Mouse (Mus musculus): Measurements from ENCODE around the gene Cars. TPM values are rescaled to one million over a fixed set of nuclear protein-coding genes. Genes with fewer than 3 reads are reported as not detected.
"Not testable (repeated sequence)": the region's sequence is repeated elsewhere in the genome, so short reads cannot be mapped to it uniquely, and the experiment has no call there.

Gene Cars
- polyA plus RNA-seq, 1 experiment: 14.5 TPM

- Histone ChIP-seq H3K36me3 (ENCODE audit: control insufficient read depth, insufficient read depth, low read length) (peaks cover 2% of the 10 kb centered on the region), H3K4me3 (ENCODE audit: control insufficient read depth, low read depth, low read length) (no peak overlapping the region), H3K27me3 (ENCODE audit: control insufficient read depth, insufficient read depth, low read length) (no peaks in the 10 kb centered on the region), H3K27ac (ENCODE audit: control insufficient read depth, insufficient read depth, low read depth, low read length) (no peak overlapping the region), H3K4me1 (ENCODE audit: control insufficient read depth, insufficient read depth, low read length) (no peaks in the 10 kb centered on the region)
- TF ChIP-seq POLR2A (IDR thresholded peaks at IDR 0.05; ENCODE audit: control insufficient read depth, low read depth, low read length) (no peak), CTCF (IDR thresholded peaks at IDR 0.05; ENCODE audit: control insufficient read depth, insufficient read depth, insufficient replicate concordance, low read depth, low read length) (no peak)
Observed at GRCm38 (mm10) chr7:143538671-143539070, 61.2 kb downstream of the Cars start.

- not testable (repeated sequence) for H3K27me3 ChIP-seq (ENCODE audit: control insufficient read depth, insufficient read depth, low read length); H3K4me1 ChIP-seq (ENCODE audit: control insufficient read depth, insufficient read depth, low read length); H3K36me3 ChIP-seq (ENCODE audit: control insufficient read depth, insufficient read depth, low read length); H3K27ac ChIP-seq (ENCODE audit: control insufficient read depth, insufficient read depth, low read depth, low read length); H3K4me3 ChIP-seq (ENCODE audit: control insufficient read depth, low read depth, low read length)
Observed at GRCm38 (mm10) chr7:143538229-143538628, 61.7 kb downstream of the Cars start.

DNA sequence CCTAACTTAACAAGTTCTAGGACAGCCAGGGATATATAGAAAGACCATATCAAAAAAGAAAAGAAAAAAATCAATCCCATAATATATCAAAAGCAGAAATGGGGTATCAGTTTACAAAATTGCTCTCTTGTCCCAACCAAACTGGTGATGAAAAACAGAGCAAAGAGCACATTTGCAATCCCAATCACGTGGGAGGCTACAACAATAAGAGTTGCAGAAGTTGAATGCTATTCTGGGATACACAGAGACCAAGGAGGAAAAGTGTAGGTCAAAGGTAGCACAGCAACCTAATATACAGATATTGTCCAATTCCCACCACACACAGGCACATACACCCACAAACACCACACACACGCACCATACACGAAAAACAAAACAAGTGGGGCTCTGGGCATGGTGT, 63.6 kb downstream of the Cars start:
- Histone ChIP-seq H3K4me1 (ENCODE audit: control insufficient read depth, insufficient read depth, low read length) (no peaks in the 10 kb centered on the region), H3K27ac (ENCODE audit: control insufficient read depth, insufficient read depth, low read depth, low read length) (no peak overlapping the region), H3K27me3 (ENCODE audit: control insufficient read depth, insufficient read depth, low read length) (no peaks in the 10 kb centered on the region), H3K36me3 (ENCODE audit: control insufficient read depth, insufficient read depth, low read length) (peaks cover 3% of the 10 kb centered on the region), H3K4me3 (ENCODE audit: control insufficient read depth, low read depth, low read length) (no peak overlapping the region)
- no peak for TF ChIP-seq CTCF (IDR thresholded peaks at IDR 0.05; ENCODE audit: control insufficient read depth, insufficient read depth, insufficient replicate concordance, low read depth, low read length)
- TF ChIP-seq POLR2A (IDR thresholded peaks at IDR 0.05; ENCODE audit: control insufficient read depth, low read depth, low read length): no peak

DNA sequence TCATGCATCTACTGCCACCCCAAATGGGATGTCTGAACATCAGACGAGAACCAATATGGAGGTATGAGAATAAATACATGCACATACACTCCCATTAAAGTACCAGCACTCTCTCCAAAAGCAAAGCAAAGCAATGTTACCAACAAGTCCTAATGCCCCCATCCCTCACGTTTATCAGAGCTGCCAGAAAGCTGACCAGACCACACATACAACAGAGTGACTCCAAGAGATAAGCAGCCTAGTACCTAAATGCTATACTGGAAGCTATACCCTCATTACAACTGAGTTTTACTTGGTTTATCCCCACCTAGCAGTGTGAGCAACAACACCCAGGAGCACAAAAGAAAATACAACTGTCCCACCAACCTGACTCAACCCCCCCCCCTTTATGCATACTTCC, 66.6 kb downstream of the Cars start:
- Histone ChIP-seq H3K4me1 (ENCODE audit: control insufficient read depth, insufficient read depth, low read length) (no peaks in the 10 kb centered on the region), H3K27me3 (ENCODE audit: control insufficient read depth, insufficient read depth, low read length) (no peaks in the 10 kb centered on the region), H3K36me3 (ENCODE audit: control insufficient read depth, insufficient read depth, low read length) (peaks cover 3% of the 10 kb centered on the region), H3K4me3 (ENCODE audit: control insufficient read depth, low read depth, low read length) (no peak overlapping the region), H3K27ac (ENCODE audit: control insufficient read depth, insufficient read depth, low read depth, low read length) (no peak overlapping the region)
- TF ChIP-seq CTCF (IDR thresholded peaks at IDR 0.05; ENCODE audit: control insufficient read depth, insufficient read depth, insufficient replicate concordance, low read depth, low read length): no peak
- no peak for TF ChIP-seq POLR2A (IDR thresholded peaks at IDR 0.05; ENCODE audit: control insufficient read depth, low read depth, low read length)

DNA sequence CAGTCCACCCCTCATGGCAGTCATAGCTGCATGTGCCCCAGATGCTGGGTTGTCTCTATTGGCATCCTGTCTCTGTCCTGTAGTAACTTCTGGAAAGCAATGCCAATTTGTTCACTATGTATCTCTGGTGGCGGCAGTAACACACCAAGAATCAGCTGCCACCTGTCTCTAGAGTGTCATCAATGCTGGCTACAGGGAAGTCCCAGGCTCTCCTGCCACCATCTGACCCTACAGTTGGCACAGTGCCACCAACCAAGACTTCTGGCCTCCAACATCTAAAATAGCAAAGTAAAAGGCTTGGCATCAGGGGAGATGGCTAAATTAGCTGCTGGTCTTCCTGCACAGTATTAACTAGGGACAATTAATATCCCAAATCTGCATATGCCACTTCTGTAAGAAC, 67.5 kb downstream of the Cars start:
- TF ChIP-seq CTCF (IDR thresholded peaks at IDR 0.05; ENCODE audit: control insufficient read depth, insufficient read depth, insufficient replicate concordance, low read depth, low read length): no peak
- TF ChIP-seq POLR2A (IDR thresholded peaks at IDR 0.05; ENCODE audit: control insufficient read depth, low read depth, low read length): no peak
- Histone ChIP-seq H3K4me1 (ENCODE audit: control insufficient read depth, insufficient read depth, low read length) (no peaks in the 10 kb centered on the region), H3K27me3 (ENCODE audit: control insufficient read depth, insufficient read depth, low read length) (no peaks in the 10 kb centered on the region), H3K4me3 (ENCODE audit: control insufficient read depth, low read depth, low read length) (no peak overlapping the region), H3K27ac (ENCODE audit: control insufficient read depth, insufficient read depth, low read depth, low read length) (no peak overlapping the region), H3K36me3 (ENCODE audit: control insufficient read depth, insufficient read depth, low read length) (peaks cover 2% of the 10 kb centered on the region)

GRCm38 (mm10) chr7:143519333-143519732, 80.6 kb downstream of the Cars start:
- Histone ChIP-seq H3K36me3 (ENCODE audit: control insufficient read depth, insufficient read depth, low read length) (peaks cover 5% of the 10 kb centered on the region), H3K27ac (ENCODE audit: control insufficient read depth, insufficient read depth, low read depth, low read length) (no peak overlapping the region), H3K4me1 (ENCODE audit: control insufficient read depth, insufficient read depth, low read length) (no peaks in the 10 kb centered on the region), H3K27me3 (ENCODE audit: control insufficient read depth, insufficient read depth, low read length) (no peaks in the 10 kb centered on the region), H3K4me3 (ENCODE audit: control insufficient read depth, low read depth, low read length) (no peak overlapping the region)
- no peak for TF ChIP-seq POLR2A (IDR thresholded peaks at IDR 0.05; ENCODE audit: control insufficient read depth, low read depth, low read length)
- TF ChIP-seq CTCF (IDR thresholded peaks at IDR 0.05; ENCODE audit: control insufficient read depth, insufficient read depth, insufficient replicate concordance, low read depth, low read length): no peak

GRCm38 (mm10) chr7:143514416-143514768, 85.5 kb downstream of the Cars start:
- Histone ChIP-seq H3K36me3 (ENCODE audit: control insufficient read depth, insufficient read depth, low read length) (peaks cover 1% of the 10 kb centered on the region), H3K27me3 (ENCODE audit: control insufficient read depth, insufficient read depth, low read length) (no peaks in the 10 kb centered on the region), H3K4me3 (ENCODE audit: control insufficient read depth, low read depth, low read length) (no peak overlapping the region), H3K27ac (ENCODE audit: control insufficient read depth, insufficient read depth, low read depth, low read length) (no peak overlapping the region), H3K4me1 (ENCODE audit: control insufficient read depth, insufficient read depth, low read length) (no peaks in the 10 kb centered on the region)
- TF ChIP-seq CTCF (IDR thresholded peaks at IDR 0.05; ENCODE audit: control insufficient read depth, insufficient read depth, insufficient replicate concordance, low read depth, low read length): no peak
- no peak for TF ChIP-seq POLR2A (IDR thresholded peaks at IDR 0.05; ENCODE audit: control insufficient read depth, low read depth, low read length)

GRCm38 (mm10) chr7:143513763-143514415, 86.0 kb downstream of the Cars start:
- no peak for TF ChIP-seq CTCF (IDR thresholded peaks at IDR 0.05; ENCODE audit: control insufficient read depth, insufficient read depth, insufficient replicate concordance, low read depth, low read length)
- no peak for TF ChIP-seq POLR2A (IDR thresholded peaks at IDR 0.05; ENCODE audit: control insufficient read depth, low read depth, low read length)
- no peak overlapping the region for H3K4me3 ChIP-seq (ENCODE audit: control insufficient read depth, low read depth, low read length)
- no peaks in the 10 kb centered on the region for H3K27me3 ChIP-seq (ENCODE audit: control insufficient read depth, insufficient read depth, low read length)
- H3K27ac ChIP-seq (ENCODE audit: control insufficient read depth, insufficient read depth, low read depth, low read length): no peak overlapping the region
- H3K4me1 ChIP-seq (ENCODE audit: control insufficient read depth, insufficient read depth, low read length): no peaks in the 10 kb centered on the region
- peaks cover 1% of the 10 kb centered on the region for H3K36me3 ChIP-seq (ENCODE audit: control insufficient read depth, insufficient read depth, low read length)
